Mouse (Mus musculus) myocyte (in vitro differentiated cells): ENCODE data around the gene Rbm24.

ENCODE experiments used
- E2F4 ChIP-seq: IDR thresholded peaks from one replicate; pipeline ENCODE4 v1.6.1; 2011; ENCODE audit warnings: mild to moderate bottlenecking, control low read depth, moderate library complexity; ENCODE audit not compliant: insufficient read depth
- MAX ChIP-seq: IDR thresholded peaks from one replicate; pipeline ENCODE4 v1.6.1; 2011; ENCODE audit warnings: low read depth, mild to moderate bottlenecking, control low read depth
- MYOD1 ChIP-seq, 3 experiments: IDR thresholded peaks; one replicate each; pipeline ENCODE4 v1.6.1; 2011; ENCODE audit warnings: control low read depth in 2 of 3, low read depth in 2 of 3, mild to moderate bottlenecking in 2 of 3, moderate library complexity in 1 of 3; ENCODE audit not compliant: insufficient read length in 2 of 3, control insufficient read depth in 1 of 3
- POLR2A ChIP-seq: IDR thresholded peaks from one replicate; pipeline ENCODE4 v1.6.1; 2011; ENCODE audit warnings: low read depth, mild to moderate bottlenecking, control low read depth, moderate library complexity; ENCODE audit not compliant: insufficient read length
- POLR2AphosphoS2 ChIP-seq: IDR thresholded peaks from one replicate; pipeline ENCODE4 v1.6.1; 2011; ENCODE audit warnings: low read depth, control low read depth; ENCODE audit not compliant: insufficient read length
- SRF ChIP-seq: IDR thresholded peaks from one replicate; pipeline ENCODE4 v1.6.1; 2011; ENCODE audit warnings: low read depth; ENCODE audit not compliant: control insufficient read depth, insufficient read length
- TCF12 ChIP-seq: IDR thresholded peaks from one replicate; pipeline ENCODE4 v1.6.1; 2011; ENCODE audit warnings: mild to moderate bottlenecking, control low read depth; ENCODE audit not compliant: poor library complexity, insufficient read depth, severe bottlenecking
- USF1 ChIP-seq: IDR thresholded peaks from one replicate; pipeline ENCODE4 v1.6.1; 2011; ENCODE audit warnings: low read depth, mild to moderate bottlenecking, control low read depth, moderate library complexity

DNA sequence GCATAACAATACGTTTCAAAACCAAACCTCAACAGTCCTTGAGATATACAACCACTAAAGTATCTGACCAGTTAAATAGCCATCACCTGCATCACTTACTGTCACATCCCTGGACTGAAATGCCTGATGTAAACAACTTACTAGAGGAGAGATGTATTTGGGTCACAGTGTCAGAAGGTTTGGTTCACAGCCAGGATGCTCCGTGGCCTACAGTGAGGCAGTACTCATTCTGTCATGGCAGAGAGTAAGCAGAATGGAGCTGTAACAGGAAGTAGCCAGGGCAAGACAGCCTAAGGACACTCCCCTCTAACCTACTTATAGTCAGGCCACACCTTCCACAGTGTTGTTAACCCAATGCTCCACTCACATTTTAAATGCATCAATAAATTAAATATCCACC is 24.3 kb upstream of the Rbm24 start:
- TF ChIP-seq POLR2A (no peak), MAX (no peak), SRF (no peak), POLR2AphosphoS2 (no peak), USF1 (no peak), E2F4 (no peak), MYOD1 (IDR thresholded peaks at IDR 0.05; ENCODE audit: control insufficient read depth in 1 of 3, insufficient read length in 2 of 3, low read depth in 2 of 3) (no peak), TCF12 (no peak)
